Mouse (Mus musculus) olfactory bulb, adult 2 months (tissue): Measurements from ENCODE around the gene Bicd1.
"Not testable (repeated sequence)": the region's sequence is repeated elsewhere in the genome, so short reads cannot be mapped to it uniquely, and the experiment has no call there.

Experiments
- CTCF ChIP-seq: fragments of 200-500 bp; IDR thresholded peaks from 2 replicates; pipeline ENCODE4 v1.5.1; 2012; ENCODE audit warnings: low read depth, mild to moderate bottlenecking, low read length, moderate library complexity; ENCODE audit not compliant: insufficient read depth
- POLR2A ChIP-seq: fragments of 200-500 bp; IDR thresholded peaks from 2 replicates; pipeline ENCODE4 v1.6.1; 2012; ENCODE audit warnings: mild to moderate bottlenecking, low read depth, low read length, moderate library complexity; ENCODE audit not compliant: insufficient read depth

GRCm38 (mm10) chr6:149389626-149390025 is 19.1 kb upstream of the Bicd1 start:
- TF ChIP-seq CTCF, POLR2A: not testable (repeated sequence)
